Mouse (Mus musculus) MEL (cell line): ENCODE results near the gene H2-Oa. TPM values are rescaled to one million over a fixed set of nuclear protein-coding genes. Genes with fewer than 3 reads are reported as not detected.
A peak's percentile ranks its signal among the peaks of the same experiment; 100 is the strongest.

Experiments used
- DNase-seq: peaks from one replicate; pipeline ENCODE4 v3.0.0; 2011; ENCODE audit warnings: low read depth, low spot score
- H3K27ac ChIP-seq: 2 replicates; pipeline ENCODE4 v1.5.1; 2012; ENCODE audit warnings: low read depth, mild to moderate bottlenecking, control low read depth, low read length, moderate library complexity; ENCODE audit not compliant: control insufficient read depth
- H3K27me3 ChIP-seq, 2 experiments: fragments of 150-350 bp in 1 of 2; sonication (generic) in 1 of 2; 2 replicates each; pipeline ENCODE4 v1.6.1; 2012; ENCODE audit warnings: low read length in 2 of 2, mild to moderate bottlenecking in 2 of 2, improper control_type of control experiment in 1 of 2, moderate library complexity in 1 of 2; ENCODE audit not compliant: insufficient read depth in 2 of 2, control insufficient read depth in 1 of 2
- H3K36me3 ChIP-seq, 2 experiments: 2 replicates each; pipeline ENCODE4 v1.6.1; 2012 to 2014; ENCODE audit warnings: low read length in 2 of 2, improper control_type of control experiment in 1 of 2, inconsistent platforms in 1 of 2, mild to moderate bottlenecking in 1 of 2; ENCODE audit not compliant: insufficient read depth in 2 of 2, control insufficient read depth in 1 of 2
- H3K4me1 ChIP-seq, 2 experiments: fragments of 150-350 bp in 1 of 2; sonication (generic) in 1 of 2; 2 replicates each; pipeline ENCODE4 v1.6.1; 2012; ENCODE audit warnings: low read length in 2 of 2, improper control_type of control experiment in 1 of 2, mild to moderate bottlenecking in 1 of 2; ENCODE audit not compliant: insufficient read depth in 2 of 2, control insufficient read depth in 1 of 2
- H3K4me3 ChIP-seq, 2 experiments: fragments of 150-350 bp in 1 of 2; sonication (generic) in 1 of 2; 2 replicates each; pipeline ENCODE4 v1.5.1; 2012; ENCODE audit warnings: low read depth in 2 of 2, low read length in 2 of 2, mild to moderate bottlenecking in 2 of 2, moderate library complexity in 2 of 2, control low read depth in 1 of 2, improper control_type of control experiment in 1 of 2; ENCODE audit not compliant: control insufficient read depth in 1 of 2, insufficient read depth in 1 of 2
- H3K79me2 ChIP-seq: 2 replicates; pipeline ENCODE4 v1.6.1; 2012; ENCODE audit warnings: mild to moderate bottlenecking, low read length, moderate library complexity; ENCODE audit not compliant: control insufficient read depth, poor library complexity, insufficient read depth
- H3K9ac ChIP-seq: 2 replicates; pipeline ENCODE4 v1.6.1; 2012; ENCODE audit warnings: low read depth, mild to moderate bottlenecking, control low read depth, low read length, moderate library complexity; ENCODE audit not compliant: control insufficient read depth, poor library complexity, severe bottlenecking
- H3K9me3 ChIP-seq: fragments of 150-350 bp; sonication (generic); replicated peaks from 2 replicates; pipeline ENCODE4 v1.6.1; 2012; ENCODE audit warnings: mild to moderate bottlenecking, low read length, improper control_type of control experiment, moderate library complexity; ENCODE audit not compliant: insufficient read depth
- BHLHE40 ChIP-seq: IDR thresholded peaks from 2 replicates; pipeline ENCODE4 v1.6.1; 2012; ENCODE audit warnings: low read depth, mild to moderate bottlenecking, inconsistent platforms, low read length, improper control_type of control experiment, borderline replicate concordance
- CHD1 ChIP-seq: IDR thresholded peaks from 2 replicates; pipeline ENCODE4 v1.6.1; 2012; ENCODE audit warnings: low read depth, mild to moderate bottlenecking, inconsistent platforms, low read length, improper control_type of control experiment
- CTCF ChIP-seq, 3 experiments: IDR thresholded peaks in 2 of 3; conservative IDR thresholded peaks in 1 of 3; 2 replicates each; pipeline ENCODE4 v1.5.1; 2011 to 2012; ENCODE audit warnings: low read length in 3 of 3, low read depth in 2 of 3, mild to moderate bottlenecking in 2 of 3, improper control_type of control experiment in 1 of 3, inconsistent platforms in 1 of 3, mixed read lengths in 1 of 3, moderate library complexity in 1 of 3; ENCODE audit not compliant: control insufficient read depth in 1 of 3, insufficient read depth in 1 of 3, poor library complexity in 1 of 3, severe bottlenecking in 1 of 3
- E2F4 ChIP-seq: IDR thresholded peaks from 2 replicates; pipeline ENCODE4 v1.6.1; 2011; ENCODE audit warnings: low read depth, low read length, improper control_type of control experiment, borderline replicate concordance
- ELF1 ChIP-seq: IDR thresholded peaks from 2 replicates; pipeline ENCODE4 v1.6.1; 2014; ENCODE audit warnings: low read depth, mild to moderate bottlenecking, inconsistent platforms, low read length, improper control_type of control experiment, moderate library complexity
- EP300 ChIP-seq, 2 experiments: IDR thresholded peaks; 2 replicates each; pipeline ENCODE4 v1.6.1; 2011; ENCODE audit warnings: improper control_type of control experiment in 2 of 2, low read length in 2 of 2, low read depth in 1 of 2, mild to moderate bottlenecking in 1 of 2
- ETS1 ChIP-seq: IDR thresholded peaks from 2 replicates; pipeline ENCODE4 v1.6.1; 2012; ENCODE audit warnings: low read depth, mild to moderate bottlenecking, inconsistent platforms, low read length, improper control_type of control experiment, moderate library complexity
- GABPA ChIP-seq: IDR thresholded peaks from 2 replicates; pipeline ENCODE4 v1.6.1; 2012; ENCODE audit warnings: low read depth, mild to moderate bottlenecking, inconsistent platforms, low read length, improper control_type of control experiment, moderate library complexity
- GATA1 ChIP-seq: IDR thresholded peaks from 2 replicates; pipeline ENCODE4 v1.6.1; 2011; ENCODE audit warnings: low read depth, low read length, improper control_type of control experiment
- HCFC1 ChIP-seq: IDR thresholded peaks from 2 replicates; pipeline ENCODE4 v1.6.1; 2012; ENCODE audit warnings: low read depth, mild to moderate bottlenecking, inconsistent platforms, low read length, improper control_type of control experiment, moderate library complexity
- JUND ChIP-seq: IDR thresholded peaks from 2 replicates; pipeline ENCODE4 v1.6.1; 2011; ENCODE audit warnings: low read depth, mild to moderate bottlenecking, improper control_type of control experiment, low read length
- KAT2A ChIP-seq: conservative IDR thresholded peaks from 2 replicates; pipeline ENCODE4 v1.6.1; 2012; ENCODE audit warnings: low read depth, low read length, improper control_type of control experiment, inconsistent platforms
- MAFK ChIP-seq: IDR thresholded peaks from 2 replicates; pipeline ENCODE4 v1.6.1; 2011; ENCODE audit warnings: low read depth, mild to moderate bottlenecking, low read length, improper control_type of control experiment, borderline replicate concordance
- MAX ChIP-seq: IDR thresholded peaks from 2 replicates; pipeline ENCODE4 v1.6.1; 2011; ENCODE audit warnings: low read length, improper control_type of control experiment
- MAZ ChIP-seq: IDR thresholded peaks from 2 replicates; pipeline ENCODE4 v1.6.1; 2012; ENCODE audit warnings: low read depth, mild to moderate bottlenecking, inconsistent platforms, low read length, improper control_type of control experiment
- MEF2A ChIP-seq: IDR thresholded peaks from 2 replicates; pipeline ENCODE4 v1.6.1; 2014; ENCODE audit warnings: low read depth, mild to moderate bottlenecking, inconsistent platforms, low read length, improper control_type of control experiment; ENCODE audit not compliant: poor library complexity, insufficient replicate concordance, severe bottlenecking; ENCODE audit errors: extremely low read depth
- MXI1 ChIP-seq: IDR thresholded peaks from 2 replicates; pipeline ENCODE4 v1.6.1; 2011; ENCODE audit warnings: mild to moderate bottlenecking, low read depth, low read length, improper control_type of control experiment
- MYB ChIP-seq: IDR thresholded peaks from 2 replicates; pipeline ENCODE4 v1.6.1; 2011; ENCODE audit warnings: mild to moderate bottlenecking, low read depth, low read length, improper control_type of control experiment
- MYC ChIP-seq: IDR thresholded peaks from 2 replicates; pipeline ENCODE4 v1.6.1; 2011; ENCODE audit warnings: low read depth, mild to moderate bottlenecking, low read length, improper control_type of control experiment, moderate library complexity
- NRF1 ChIP-seq: IDR thresholded peaks from 2 replicates; pipeline ENCODE4 v1.6.1; 2014; ENCODE audit warnings: low read depth, mild to moderate bottlenecking, inconsistent platforms, low read length, improper control_type of control experiment, moderate library complexity; ENCODE audit not compliant: poor library complexity, insufficient read depth, severe bottlenecking
- POLR2A ChIP-seq, 2 experiments: IDR thresholded peaks; 2 replicates each; pipeline ENCODE4 v1.6.1; 2011 to 2012; ENCODE audit warnings: low read length in 2 of 2, mild to moderate bottlenecking in 2 of 2, control low read depth in 1 of 2, improper control_type of control experiment in 1 of 2, low read depth in 1 of 2, moderate library complexity in 1 of 2; ENCODE audit not compliant: control insufficient read depth in 1 of 2, insufficient read depth in 1 of 2, poor library complexity in 1 of 2
- POLR2AphosphoS2 ChIP-seq: IDR thresholded peaks from 2 replicates; pipeline ENCODE4 v1.6.1; 2011; ENCODE audit warnings: low read length, improper control_type of control experiment
- POLR2AphosphoS5 ChIP-seq: IDR thresholded peaks from 2 replicates; pipeline ENCODE4 v1.6.1; 2012; ENCODE audit warnings: low read depth, borderline replicate concordance, mild to moderate bottlenecking, inconsistent platforms, low read length, moderate library complexity, mixed read lengths
- RAD21 ChIP-seq: IDR thresholded peaks from 2 replicates; pipeline ENCODE4 v1.6.1; 2011; ENCODE audit warnings: mild to moderate bottlenecking, low read depth, low read length, improper control_type of control experiment
- RCOR1 ChIP-seq: IDR thresholded peaks from 2 replicates; pipeline ENCODE4 v1.6.1; 2012; ENCODE audit warnings: low read depth, mild to moderate bottlenecking, inconsistent platforms, low read length, improper control_type of control experiment
- SIN3A ChIP-seq: IDR thresholded peaks from 2 replicates; pipeline ENCODE4 v1.6.1; 2012; ENCODE audit warnings: low read length, improper control_type of control experiment, inconsistent platforms
- SMC3 ChIP-seq: IDR thresholded peaks from 2 replicates; pipeline ENCODE4 v1.6.1; 2011; ENCODE audit warnings: low read depth, low read length, improper control_type of control experiment
- TAL1 ChIP-seq: IDR thresholded peaks from 2 replicates; pipeline ENCODE4 v1.6.1; 2012; ENCODE audit warnings: mild to moderate bottlenecking, inconsistent platforms, low read length, moderate library complexity, mixed read lengths
- TBP ChIP-seq: IDR thresholded peaks from 2 replicates; pipeline ENCODE4 v1.8.0; 2011; ENCODE audit warnings: low read depth, low read length, improper control_type of control experiment
- TCF12 ChIP-seq: IDR thresholded peaks from 2 replicates; pipeline ENCODE4 v1.6.1; 2014; ENCODE audit warnings: low read depth, mild to moderate bottlenecking, inconsistent platforms, low read length, improper control_type of control experiment, moderate library complexity
- UBTF ChIP-seq: IDR thresholded peaks from 2 replicates; pipeline ENCODE4 v1.6.1; 2012; ENCODE audit warnings: low read depth, mild to moderate bottlenecking, inconsistent platforms, low read length, improper control_type of control experiment, moderate library complexity, borderline replicate concordance; ENCODE audit not compliant: insufficient read depth
- USF1 ChIP-seq: IDR thresholded peaks from 2 replicates; pipeline ENCODE4 v1.6.1; 2014; ENCODE audit warnings: low read depth, mild to moderate bottlenecking, inconsistent platforms, low read length, improper control_type of control experiment, moderate library complexity
- USF2 ChIP-seq, 2 experiments: IDR thresholded peaks; 2 replicates each; pipeline ENCODE4 v1.6.1; 2011 to 2012; ENCODE audit warnings: improper control_type of control experiment in 2 of 2, low read length in 2 of 2, borderline replicate concordance in 1 of 2, inconsistent platforms in 1 of 2, low read depth in 1 of 2, mild to moderate bottlenecking in 1 of 2; ENCODE audit not compliant: insufficient read depth in 1 of 2
- ZKSCAN1 ChIP-seq: IDR thresholded peaks from 2 replicates; pipeline ENCODE4 v1.6.1; 2012; ENCODE audit warnings: low read depth, mild to moderate bottlenecking, inconsistent platforms, low read length, improper control_type of control experiment, moderate library complexity
- ZMIZ1 ChIP-seq: IDR thresholded peaks from 2 replicates; pipeline ENCODE4 v1.6.1; 2012; ENCODE audit warnings: low read depth, mild to moderate bottlenecking, inconsistent platforms, low read length, improper control_type of control experiment, moderate library complexity
- ZNF384 ChIP-seq: IDR thresholded peaks from 2 replicates; pipeline ENCODE4 v1.6.1; 2012; ENCODE audit warnings: low read depth, mild to moderate bottlenecking, inconsistent platforms, low read length, improper control_type of control experiment
- polyA plus RNA-seq, 2 experiments: library from polyadenylated mRNA; stranded (reverse) in 1 of 2; unstranded in 1 of 2; fragments of >175 nt in 1 of 2; fragments of >200 nt in 1 of 2; gene quantifications; 2 replicates each; pipeline versions ENCODE4 v1.2.1 to v1.2.4; 2012; ENCODE audit warnings: low replicate concordance in 2 of 2, low read depth in 1 of 2; ENCODE audit not compliant: insufficient read length in 2 of 2, insufficient read depth in 1 of 2, missing spikeins in 1 of 2
- total RNA-seq: library from RNA; depleted of rRNA; stranded (reverse); fragments of 300-350 nt; gene quantifications from 2 replicates; pipeline ENCODE4 v1.2.3, GENCODE M21; 2012

The H2-Oa gene
- total and polyA plus RNA-seq, 3 experiments: 2.2 to 3.9 TPM; not detected in 1

DNA sequence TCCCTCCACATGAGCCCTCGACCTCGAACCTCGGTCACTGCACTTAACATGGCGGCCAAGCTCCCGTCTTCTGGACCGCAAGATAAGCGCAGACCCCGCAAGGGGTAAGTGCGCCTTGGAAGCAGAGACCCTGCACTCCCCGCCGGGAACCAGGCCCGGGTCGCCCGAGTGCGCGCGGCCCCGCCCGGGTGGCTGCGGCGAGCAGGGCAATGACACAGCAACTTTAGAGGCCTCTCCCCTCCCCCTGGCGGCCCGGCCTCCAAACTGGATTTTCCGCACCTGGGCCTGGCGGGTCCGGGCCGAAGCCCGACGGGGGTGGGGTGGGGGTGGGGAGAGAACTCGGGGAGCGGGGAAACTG, 28.7 kb downstream of the H2-Oa start:
- Histone ChIP-seq H3K79me2 (peaks cover 76% of the 10 kb centered on the region), H3K27me3 (no peaks in the 10 kb centered on the region), H3K4me1 (peaks cover 0 to 11% of the 10 kb centered on the region in 2 experiments; a peak in 2 of 4 replicates), H3K9me3 (no peaks in the 10 kb centered on the region), H3K9ac (peak overlapping the region; percentile 98), H3K27ac (peak overlapping the region; percentile 99), H3K36me3 (peaks cover 14 to 15% of the 10 kb centered on the region in 2 experiments), H3K4me3 (peak overlapping the region; percentile 81 to 98)
- DNase-seq: peak; percentile 85
- TF ChIP-seq ELF1: no peak
- TF ChIP-seq TAL1: peak; percentile 10; the same call in 1 of the 2 replicates
- TF ChIP-seq HCFC1: peak; percentile 44; the same call in 1 of the 2 replicates
- peak; percentile 56; the same call in 1 of the 2 replicates for TF ChIP-seq TCF12
- no peak for TF ChIP-seq E2F4
- TF ChIP-seq JUND: no peak
- no peak for TF ChIP-seq CHD1
- no peak for TF ChIP-seq MEF2A
- TF ChIP-seq SMC3: peak; percentile 6; the same call in 1 of the 2 replicates
- 0 out of 2 replicates have a peak, but pooled peaks have one; percentile 18 for TF ChIP-seq MAZ
- no peak for TF ChIP-seq BHLHE40
- TF ChIP-seq MAFK: no peak; the same call in 1 of the 2 replicates
- TF ChIP-seq TBP: no peak
- 0 out of 2 replicates have a peak, but pooled peaks have one; percentile 66 for TF ChIP-seq UBTF
- peak in 1 of 2 experiments; percentile 36; a peak in 1 of 4 replicates for TF ChIP-seq POLR2A (IDR thresholded peaks at IDR 0.05; ENCODE audit: control insufficient read depth in 1 of 2, insufficient read depth in 1 of 2, low read depth in 1 of 2, low read length in 2 of 2, poor library complexity in 1 of 2)
- TF ChIP-seq POLR2AphosphoS2: peak; percentile 54; the same call in 1 of the 2 replicates
- TF ChIP-seq POLR2AphosphoS5: no peak
- TF ChIP-seq MYC: no peak
- TF ChIP-seq USF1: no peak
- TF ChIP-seq GABPA: peak; percentile 90
- peak; percentile 32; the same call in 1 of the 2 replicates for TF ChIP-seq ZMIZ1
- TF ChIP-seq ZKSCAN1: no peak
- peak; percentile 64 for TF ChIP-seq ETS1
- no peak for TF ChIP-seq ZNF384
- TF ChIP-seq MXI1: peak; percentile 57
- TF ChIP-seq MAX: no peak; the same call in 1 of the 2 replicates
- TF ChIP-seq USF2 (IDR thresholded peaks at IDR 0.05; ENCODE audit: borderline replicate concordance in 1 of 2, insufficient read depth in 1 of 2, low read depth in 1 of 2, low read length in 2 of 2): no peak
- TF ChIP-seq MYB: no peak
- TF ChIP-seq NRF1: 0 out of 2 replicates have a peak, but pooled peaks have one; percentile 18
- 0 out of 2 replicates have a peak, but pooled peaks have one; percentile 9 for TF ChIP-seq RCOR1
- no peak for TF ChIP-seq KAT2A
- peak in 1 of 3 experiments; percentile 24; a peak in 1 of 6 replicates for TF ChIP-seq CTCF (IDR thresholded peaks at IDR 0.05 in 2 of 3, conservative IDR thresholded peaks at IDR 0.05 in 1 of 3; ENCODE audit: control insufficient read depth in 1 of 3, insufficient read depth in 1 of 3, low read depth in 2 of 3, low read length in 3 of 3, poor library complexity in 1 of 3, severe bottlenecking in 1 of 3)
- peak; percentile 43 for TF ChIP-seq SIN3A
- TF ChIP-seq GATA1: no peak
- TF ChIP-seq RAD21: no peak
- peak in 1 of 2 experiments; percentile 38; a peak in 1 of 4 replicates for TF ChIP-seq EP300 (IDR thresholded peaks at IDR 0.05; ENCODE audit: low read depth in 1 of 2, low read length in 2 of 2)
